Mouse (Mus musculus): ENCODE results near the gene Lrmda. TPM values are rescaled to one million over a fixed set of nuclear protein-coding genes. Genes with fewer than 3 reads are reported as not detected.

Gene Lrmda
- polyA plus RNA-seq, 1 experiment from 2014 or later: 0.23 TPM

- Histone ChIP-seq H3K4me1 (peaks cover 60% of the 10 kb centered on the region), H3K9ac (no peak overlapping the region), H3K27ac (no peak overlapping the region), H3K4me2 (no peak overlapping the region), H3K9me3 (replicated peaks) (no peaks in the 10 kb centered on the region), H3K4me3 (no peak overlapping the region), H3K27me3 (replicated peaks) (no peaks in the 10 kb centered on the region), H3K36me3 (no peaks in the 10 kb centered on the region)
- ATAC-seq: no peak
- WGBS (ENCODE audit: insufficient replicate concordance): 68% methylated on average over 14 of the region's 14 CpGs
Observed at GRCm38 (mm10) chr14:22051941-22052664, 32.6 kb downstream of the Lrmda start.

DNA sequence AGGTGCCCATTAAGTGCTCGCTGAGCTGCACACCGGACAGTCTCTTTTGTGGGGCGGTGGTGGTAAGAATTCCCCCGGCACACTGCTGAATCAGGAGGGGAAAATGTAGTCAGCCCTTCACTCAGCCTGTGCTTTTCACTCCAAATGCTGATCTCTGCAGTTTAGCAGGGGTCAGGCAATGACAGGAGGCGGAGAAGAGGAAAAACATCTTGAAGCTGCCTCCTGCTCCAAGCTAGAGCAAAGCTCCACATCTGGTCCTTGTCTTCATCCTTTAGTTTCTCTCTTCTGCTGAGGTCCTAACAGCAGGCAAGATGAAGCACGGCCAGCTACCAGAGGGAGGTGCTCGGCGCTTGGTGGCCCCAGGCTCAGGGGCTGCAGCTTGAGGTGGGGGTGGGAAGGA is 36.1 kb downstream of the Lrmda start:
- Histone ChIP-seq H3K9me3 (replicated peaks) (no peaks in the 10 kb centered on the region), H3K4me1 (peaks cover 31% of the 10 kb centered on the region), H3K4me3 (no peak overlapping the region), H3K9ac (no peak overlapping the region), H3K36me3 (no peaks in the 10 kb centered on the region), H3K27me3 (replicated peaks) (no peaks in the 10 kb centered on the region), H3K27ac (0 out of 2 replicates have a peak overlapping the region, but pooled peaks have one; percentile 20), H3K4me2 (peak overlapping the region; percentile 12)
- no peak for ATAC-seq
- 61% methylated on average over 8 of the region's 8 CpGs for WGBS (ENCODE audit: insufficient replicate concordance)

- Histone ChIP-seq H3K9ac (no peak overlapping the region), H3K9me3 (replicated peaks) (no peaks in the 10 kb centered on the region), H3K4me2 (peak overlapping the region; percentile 12), H3K4me1 (peaks cover 37% of the 10 kb centered on the region), H3K27me3 (replicated peaks) (no peaks in the 10 kb centered on the region), H3K4me3 (no peak overlapping the region), H3K36me3 (no peaks in the 10 kb centered on the region), H3K27ac (0 out of 2 replicates have a peak overlapping the region, but pooled peaks have one; percentile 20)
- WGBS (ENCODE audit: insufficient replicate concordance): 26% methylated on average over 4 of the region's 4 CpGs
- peak; percentile 78 for ATAC-seq
Observed at GRCm38 (mm10) chr14:22056246-22056645, 36.7 kb downstream of the Lrmda start.

GRCm38 (mm10) chr14:22058729-22059128 is 39.2 kb downstream of the Lrmda start:
- H3K9me3 ChIP-seq (replicated peaks): no peaks in the 10 kb centered on the region
- H3K4me3 ChIP-seq: no peak overlapping the region
- H3K36me3 ChIP-seq: no peaks in the 10 kb centered on the region
- WGBS (ENCODE audit: insufficient replicate concordance): 65% methylated on average over 1 of the region's 1 CpGs
- no peak overlapping the region for H3K27ac ChIP-seq
- no peak for ATAC-seq
- H3K4me1 ChIP-seq: peaks cover 49% of the 10 kb centered on the region
- no peaks in the 10 kb centered on the region for H3K27me3 ChIP-seq (replicated peaks)
- H3K9ac ChIP-seq: no peak overlapping the region
- H3K4me2 ChIP-seq: no peak overlapping the region

GRCm38 (mm10) chr14:22059348-22059861 is 39.9 kb downstream of the Lrmda start:
- WGBS (ENCODE audit: insufficient replicate concordance): 51% methylated on average over 6 of the region's 6 CpGs
- no peak overlapping the region for H3K4me2 ChIP-seq
- H3K36me3 ChIP-seq: no peaks in the 10 kb centered on the region
- ATAC-seq: no peak
- H3K9me3 ChIP-seq (replicated peaks): no peaks in the 10 kb centered on the region
- H3K4me3 ChIP-seq: no peak overlapping the region
- H3K9ac ChIP-seq: no peak overlapping the region
- no peak overlapping the region for H3K27ac ChIP-seq
- peaks cover 49% of the 10 kb centered on the region for H3K4me1 ChIP-seq
- H3K27me3 ChIP-seq (replicated peaks): no peaks in the 10 kb centered on the region

DNA sequence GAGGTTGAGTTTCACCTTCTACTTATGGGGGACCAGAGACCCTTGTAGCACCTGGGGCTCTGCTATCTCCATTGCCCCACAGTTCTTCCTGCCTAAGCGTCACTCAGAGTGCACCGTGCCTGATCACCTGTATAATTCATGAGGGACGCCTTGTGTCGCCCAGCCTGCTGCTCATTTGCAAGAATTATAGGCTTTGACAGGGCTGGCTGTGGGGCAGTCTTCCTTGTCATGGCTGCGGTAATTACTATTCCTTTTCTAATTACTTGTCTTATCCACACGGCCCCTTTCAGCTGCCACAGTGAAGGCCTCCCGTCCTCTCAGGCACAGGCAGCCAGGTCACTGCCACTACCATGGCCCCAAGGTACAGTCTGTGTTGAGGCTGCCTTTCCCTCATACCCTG is 41.3 kb downstream of the Lrmda start:
- H3K9me3 ChIP-seq (replicated peaks): no peaks in the 10 kb centered on the region
- no peaks in the 10 kb centered on the region for H3K27me3 ChIP-seq (replicated peaks)
- no peak for ATAC-seq
- H3K9ac ChIP-seq: no peak overlapping the region
- peaks cover 37% of the 10 kb centered on the region for H3K4me1 ChIP-seq
- WGBS (ENCODE audit: insufficient replicate concordance): 74% methylated on average over 7 of the region's 7 CpGs
- no peak overlapping the region for H3K4me3 ChIP-seq
- H3K4me2 ChIP-seq: no peak overlapping the region
- H3K36me3 ChIP-seq: no peaks in the 10 kb centered on the region
- H3K27ac ChIP-seq: no peak overlapping the region

- H3K9me3 ChIP-seq (replicated peaks): no peaks in the 10 kb centered on the region
- no peak overlapping the region for H3K9ac ChIP-seq
- peaks cover 24% of the 10 kb centered on the region for H3K4me1 ChIP-seq
- 38% methylated on average over 9 of the region's 9 CpGs for WGBS (ENCODE audit: insufficient replicate concordance)
- ATAC-seq: peak; percentile 83
- H3K4me3 ChIP-seq: no peak overlapping the region
- no peaks in the 10 kb centered on the region for H3K36me3 ChIP-seq
- H3K27me3 ChIP-seq (replicated peaks): no peaks in the 10 kb centered on the region
- H3K27ac ChIP-seq: no peak overlapping the region
- 0 out of 2 replicates have a peak overlapping the region, but pooled peaks have one; percentile 8 for H3K4me2 ChIP-seq
Observed at GRCm38 (mm10) chr14:22062117-22062855, 42.8 kb downstream of the Lrmda start.

DNA sequence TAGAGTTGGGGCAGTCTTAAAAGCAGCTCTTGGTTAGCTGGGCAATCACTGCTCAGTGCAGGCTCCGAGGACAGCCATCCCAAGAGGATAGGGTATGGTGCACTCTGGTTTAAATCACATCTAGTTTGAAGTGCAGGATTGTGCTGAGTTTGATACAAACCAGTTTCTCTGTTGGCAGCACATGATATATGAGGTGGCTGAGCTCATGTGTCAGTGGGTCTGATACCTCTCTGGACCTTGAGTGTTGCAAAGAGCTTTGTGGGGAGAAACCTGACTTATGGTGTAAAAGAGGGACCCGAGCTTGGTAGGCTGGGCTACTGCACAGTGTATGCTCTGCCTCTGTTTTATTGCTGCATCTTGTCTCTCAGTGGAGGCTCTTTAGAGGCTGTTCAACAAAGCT is 49.7 kb downstream of the Lrmda start:
- no peak overlapping the region for H3K27ac ChIP-seq
- ATAC-seq: no peak
- no peaks in the 10 kb centered on the region for H3K36me3 ChIP-seq
- H3K27me3 ChIP-seq (replicated peaks): no peaks in the 10 kb centered on the region; the same call in 1 of the 2 replicates
- WGBS (ENCODE audit: insufficient replicate concordance): 64% methylated on average over 2 of the region's 2 CpGs
- H3K4me1 ChIP-seq: no peaks in the 10 kb centered on the region
- no peak overlapping the region for H3K4me2 ChIP-seq
- no peak overlapping the region for H3K4me3 ChIP-seq
- H3K9ac ChIP-seq: no peak overlapping the region
- no peaks in the 10 kb centered on the region for H3K9me3 ChIP-seq (replicated peaks)

- H3K9me3 ChIP-seq (replicated peaks): no peaks in the 10 kb centered on the region
- H3K27me3 ChIP-seq (replicated peaks): no peaks in the 10 kb centered on the region; the same call in 1 of the 2 replicates
- H3K4me3 ChIP-seq: no peak overlapping the region
- H3K36me3 ChIP-seq: no peaks in the 10 kb centered on the region
- WGBS (ENCODE audit: insufficient replicate concordance): 61% methylated on average over 5 of the region's 5 CpGs
- no peaks in the 10 kb centered on the region for H3K4me1 ChIP-seq
- H3K27ac ChIP-seq: no peak overlapping the region
- ATAC-seq: no peak
- no peak overlapping the region for H3K4me2 ChIP-seq
- no peak overlapping the region for H3K9ac ChIP-seq
Observed at GRCm38 (mm10) chr14:22073385-22073784, 53.9 kb downstream of the Lrmda start.

DNA sequence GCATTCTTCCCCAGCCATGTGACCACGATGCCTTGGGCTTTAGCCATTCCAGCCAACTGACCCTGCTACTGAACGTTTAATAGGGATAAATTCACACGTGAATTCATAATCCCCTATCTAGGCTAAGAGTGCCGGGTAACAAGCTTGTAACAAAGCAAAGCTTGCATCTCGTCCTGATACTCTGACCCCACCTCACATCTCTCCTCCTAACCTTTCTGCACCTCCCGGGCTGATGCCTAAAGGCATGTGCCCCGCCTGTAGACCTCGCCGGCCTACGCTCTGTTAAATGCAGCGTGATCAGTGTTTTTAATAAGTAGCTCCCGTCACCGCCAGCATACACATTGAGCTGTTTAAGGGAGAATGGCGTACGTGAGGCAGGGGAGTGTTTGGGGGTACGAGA is 54.7 kb downstream of the Lrmda start:
- H3K9ac ChIP-seq: no peak overlapping the region
- no peak overlapping the region for H3K27ac ChIP-seq
- H3K36me3 ChIP-seq: no peaks in the 10 kb centered on the region
- ATAC-seq: no peak
- H3K4me2 ChIP-seq: no peak overlapping the region
- WGBS (ENCODE audit: insufficient replicate concordance): 70% methylated on average over 16 of the region's 16 CpGs
- H3K4me3 ChIP-seq: no peak overlapping the region
- H3K27me3 ChIP-seq (replicated peaks): no peaks in the 10 kb centered on the region
- no peaks in the 10 kb centered on the region for H3K4me1 ChIP-seq
- no peaks in the 10 kb centered on the region for H3K9me3 ChIP-seq (replicated peaks)

- no peak overlapping the region for H3K4me3 ChIP-seq
- no peaks in the 10 kb centered on the region for H3K27me3 ChIP-seq (replicated peaks)
- 73% methylated on average over 3 of the region's 3 CpGs for WGBS (ENCODE audit: insufficient replicate concordance)
- no peaks in the 10 kb centered on the region for H3K4me1 ChIP-seq
- no peaks in the 10 kb centered on the region for H3K9me3 ChIP-seq (replicated peaks)
- H3K9ac ChIP-seq: no peak overlapping the region
- no peak overlapping the region for H3K27ac ChIP-seq
- no peaks in the 10 kb centered on the region for H3K36me3 ChIP-seq
- ATAC-seq: no peak
- no peak overlapping the region for H3K4me2 ChIP-seq
Observed at GRCm38 (mm10) chr14:22083931-22084330, 64.4 kb downstream of the Lrmda start.

GRCm38 (mm10) chr14:22085411-22085810 is 65.9 kb downstream of the Lrmda start:
- no peaks in the 10 kb centered on the region for H3K27me3 ChIP-seq (replicated peaks)

More at GRCm38 (mm10) chr14:22085411-22085810, 65.9 kb downstream of the Lrmda start:
- Histone ChIP-seq H3K9ac (no peak overlapping the region), H3K36me3 (no peaks in the 10 kb centered on the region), H3K4me2 (no peak overlapping the region), H3K9me3 (replicated peaks) (no peaks in the 10 kb centered on the region), H3K4me1 (no peaks in the 10 kb centered on the region), H3K27ac (no peak overlapping the region), H3K4me3 (no peak overlapping the region)
- 81% methylated on average over 3 of the region's 3 CpGs for WGBS (ENCODE audit: insufficient replicate concordance)
- no peak for ATAC-seq
